Mouse (Mus musculus) erythroblast, embryonic 14.5 days (primary cell): ENCODE measurements around the gene Gm8356. TPM values are rescaled to one million over a fixed set of nuclear protein-coding genes. Genes with fewer than 3 reads are reported as not detected.
"Not testable (repeated sequence)": the region's sequence is repeated elsewhere in the genome, so short reads cannot be mapped to it uniquely, and the experiment has no call there.

Source experiments
- H3K27me3 ChIP-seq: 2 replicates; pipeline ENCODE4 v1.6.1; 2012; ENCODE audit warnings: inconsistent platforms; ENCODE audit not compliant: control insufficient read depth
- H3K36me3 ChIP-seq: 2 replicates; pipeline ENCODE4 v1.6.1; 2012; ENCODE audit warnings: mild to moderate bottlenecking, inconsistent platforms; ENCODE audit not compliant: control insufficient read depth
- H3K4me1 ChIP-seq: 2 replicates; pipeline ENCODE4 v1.6.1; 2012; ENCODE audit warnings: inconsistent platforms; ENCODE audit not compliant: control insufficient read depth
- H3K4me3 ChIP-seq: replicated peaks from 2 replicates; pipeline ENCODE3; 2012; ENCODE audit warnings: moderate library complexity, mild to moderate bottlenecking, inconsistent platforms
- H3K9me3 ChIP-seq: 2 replicates; pipeline ENCODE4 v1.6.1; 2012; ENCODE audit warnings: low read length, inconsistent platforms, mixed read lengths; ENCODE audit not compliant: control insufficient read depth
- polyA plus RNA-seq: library from polyadenylated mRNA; stranded (reverse); fragments of >175 nt; gene quantifications from 2 replicates; pipeline ENCODE4 v1.2.3, GENCODE M21; 2012

Gene Gm8356
- polyA plus RNA-seq = not detected in 2 replicates

- not testable (repeated sequence) for H3K4me1 ChIP-seq, H3K36me3 ChIP-seq, H3K9me3 ChIP-seq, H3K27me3 ChIP-seq, H3K4me3 ChIP-seq
These were observed at the start of gene Gm8356 for GRCm38 (mm10) chr14:6537190-6537589. TSS of gene Gm8356 (minus strand) at chr14:6537290.

DNA sequence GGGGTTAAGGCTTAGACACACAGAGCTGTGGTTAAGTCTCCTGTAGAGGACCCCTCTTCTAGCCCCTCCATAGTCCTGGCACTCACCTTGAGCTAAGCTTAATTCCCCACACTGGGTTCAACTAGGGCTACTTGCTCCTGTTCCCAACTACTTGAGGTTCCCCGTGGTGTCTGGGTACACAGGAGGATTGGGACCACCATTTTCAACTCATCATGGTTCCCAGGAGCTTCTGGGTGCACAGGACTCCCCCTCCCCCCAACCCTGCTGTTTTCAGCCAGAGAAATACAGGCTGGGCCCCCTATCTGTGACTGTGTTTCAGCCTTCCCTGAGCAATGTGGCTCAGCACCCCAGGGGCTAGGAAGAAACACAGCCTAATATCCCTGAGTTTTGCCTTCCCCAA, 50.8 kb downstream of the Gm8356 start:
- H3K9me3 ChIP-seq, H3K4me3 ChIP-seq, H3K27me3 ChIP-seq, H3K36me3 ChIP-seq, H3K4me1 ChIP-seq: not testable (repeated sequence)

DNA sequence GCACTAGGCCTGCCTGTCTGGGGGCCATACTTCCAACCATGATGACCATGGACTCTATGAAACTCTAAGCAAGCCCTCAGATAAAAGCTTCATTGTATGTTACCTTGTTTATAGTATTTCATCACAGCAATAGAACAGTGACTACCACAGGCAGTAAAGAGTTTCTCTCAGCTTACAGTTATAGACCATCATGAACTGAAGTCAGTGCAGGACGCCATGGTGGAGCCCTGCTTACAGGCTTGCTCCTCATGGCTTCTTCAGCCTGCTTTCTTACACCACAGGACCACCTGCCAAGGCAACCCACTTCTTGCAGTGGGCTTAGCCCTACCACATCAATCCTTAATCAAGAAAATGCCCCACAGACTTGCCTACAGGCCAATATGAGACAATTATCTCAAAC, 51.5 kb downstream of the Gm8356 start:
- H3K27me3 ChIP-seq, H3K9me3 ChIP-seq, H3K4me3 ChIP-seq, H3K4me1 ChIP-seq, H3K36me3 ChIP-seq: not testable (repeated sequence)

- not testable (repeated sequence) for H3K4me1 ChIP-seq, H3K4me3 ChIP-seq, H3K9me3 ChIP-seq, H3K27me3 ChIP-seq, H3K36me3 ChIP-seq
These were observed 55.0 kb downstream of the Gm8356 start for GRCm38 (mm10) chr14:6482126-6482525.

Other genes starting within 250 kb of the Gm8356 start
- not detected in 2 replicates for gene Gm21103, start 232.4 kb downstream of the Gm8356 start, polyA plus RNA-seq
- not detected in 2 replicates for gene Gm3618, start 193.6 kb downstream of the Gm8356 start, polyA plus RNA-seq
- not detected in 2 replicates for gene Gm16440, start 147.0 kb downstream of the Gm8356 start, polyA plus RNA-seq
- gene Gm3591, start 124.8 kb downstream of the Gm8356 start, polyA plus RNA-seq = not detected in 2 replicates
- gene Gm3594, start 92.7 kb downstream of the Gm8356 start, polyA plus RNA-seq = not detected in 2 replicates
- not detected in 2 replicates for gene Gm3629, start 53.3 kb upstream of the Gm8356 start, polyA plus RNA-seq
- gene Gm3460, start 85.1 kb upstream of the Gm8356 start, polyA plus RNA-seq = not detected in 2 replicates
- gene Gm10251, start 146.9 kb upstream of the Gm8356 start, polyA plus RNA-seq = not detected in 2 replicates
- not detected in 2 replicates for gene Gm8050, start 183.0 kb upstream of the Gm8356 start, polyA plus RNA-seq
- not detected in 2 replicates for gene Gm3636, start 205.0 kb upstream of the Gm8356 start, polyA plus RNA-seq
- gene Gm8362, start 237.1 kb upstream of the Gm8356 start, polyA plus RNA-seq = not detected in 2 replicates